Comparison of ENCODE assay signal across 26 mouse cellular contexts in the genomic region with DNA sequence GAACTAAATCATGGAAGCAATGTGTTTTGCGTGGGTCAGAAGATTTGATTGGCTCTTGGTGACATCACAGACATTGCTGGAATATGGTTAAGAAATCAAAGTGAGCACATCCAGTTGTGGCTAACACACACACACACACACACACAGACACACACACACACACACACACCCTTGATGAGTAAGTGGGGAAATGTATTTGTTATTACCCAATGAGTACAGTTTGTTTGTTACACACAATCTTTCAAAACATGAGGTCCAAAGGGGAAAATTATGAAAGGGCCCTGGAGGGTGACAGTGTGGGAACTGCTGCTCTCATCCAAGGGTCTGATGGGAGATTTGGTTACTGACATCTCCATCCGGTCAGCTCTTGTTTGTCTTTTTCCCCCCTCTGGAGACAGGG.
DNase-seq lines count a peak whose midpoint lies in the region; ATAC-seq and TF ChIP-seq lines count a peak whose summit lies in the region.
"Had no signal": no experiment of that assay in that cellular context is flagged by ENCODE, and none has a peak within 500 bp of the region (broad histone marks: within the 10 kb centered on the region; RNA-seq: fewer than 3 reads in every experiment).

No protein-coding gene starts in this region.

- TF ChIP-seq CTCF in lung, postnatal 0 days (IDR thresholded peaks at IDR 0.05): no peak

- H3K36me3 ChIP-seq in lung, postnatal 0 days (ENCODE audit: insufficient read depth, low read length): no peaks in the 10 kb centered on the region
- H3K36me3 ChIP-seq: embryonic facial prominence, embryonic 13.5 days; heart, embryonic 12.5 days; hindbrain, embryonic 10.5 days; intestine, embryonic 15.5 days; limb, embryonic 12.5 days; neural tube, embryonic 15.5 days had no signal

- no peak overlapping the region for H3K9ac ChIP-seq in lung, postnatal 0 days (replicated peaks; ENCODE audit: low read depth)
- H3K9ac ChIP-seq: embryonic facial prominence, embryonic 13.5 days; heart, embryonic 12.5 days; intestine, embryonic 15.5 days; limb, embryonic 12.5 days; lung, embryonic 14.5 days; neural tube, embryonic 15.5 days had no signal

- no peak overlapping the region for H3K4me3 ChIP-seq in lung, postnatal 0 days (ENCODE audit: low read depth, low read length)
- H3K4me3 ChIP-seq: embryonic facial prominence, embryonic 13.5 days; erythroblast, embryonic 14.5 days; heart, embryonic 12.5 days; hindbrain, embryonic 10.5 days; intestine, embryonic 15.5 days; layer of hippocampus, adult 2 months; limb, embryonic 12.5 days; neural tube, embryonic 15.5 days had no signal

- intact Hi-C loops in left cerebral cortex, postnatal 36 days (cut with DNase I): no loop called here

- TF ChIP-seq EP300 in lung, postnatal 0 days (IDR thresholded peaks at IDR 0.05): peak; percentile 95

- no peaks in the 10 kb centered on the region for H3K27me3 ChIP-seq in lung, postnatal 0 days (replicated peaks; ENCODE audit: insufficient read depth, low read length)
- H3K27me3 ChIP-seq: embryonic facial prominence, embryonic 13.5 days; heart, embryonic 12.5 days; intestine, embryonic 15.5 days; limb, embryonic 12.5 days; neural tube, embryonic 15.5 days had no signal

- no peaks in the 10 kb centered on the region for H3K9me3 ChIP-seq in lung, postnatal 0 days (ENCODE audit: low read length)

- peak overlapping the region; percentile 38; the same call in 1 of the 2 replicates for H3K27ac ChIP-seq in lung, postnatal 0 days (ENCODE audit: low read length)
- H3K27ac ChIP-seq: embryonic facial prominence, embryonic 13.5 days; hindbrain, embryonic 10.5 days; intestine, embryonic 15.5 days; layer of hippocampus, adult 2 months; limb, embryonic 12.5 days; neural tube, embryonic 15.5 days had no signal

- 68% methylated on average over 2 of the region's 2 CpGs for WGBS in lung, postnatal 0 days

- peak; percentile 71 for ATAC-seq in lung, postnatal 0 days
- ATAC-seq in megakaryocyte, adult 5-6 weeks (ENCODE audit: poor library complexity, severe bottlenecking): peak; percentile 45
- ATAC-seq: forebrain, embryonic 14.5 days; hindbrain, embryonic 16.5 days; intestine, embryonic 15.5 days had no signal

- no peak overlapping the region for H3K4me2 ChIP-seq in lung, postnatal 0 days (replicated peaks; ENCODE audit: low read depth, low read length)
- H3K4me2 ChIP-seq: embryonic facial prominence, embryonic 13.5 days; heart, embryonic 12.5 days; intestine, embryonic 15.5 days; limb, embryonic 12.5 days; lung, embryonic 14.5 days; neural tube, embryonic 15.5 days had no signal

- peak; percentile 18 for DNase-seq in adrenal gland, postnatal 10 days
- no peak for DNase-seq in adrenal gland, postnatal 25 days
- peak; percentile 33 for DNase-seq in 416B (ENCODE audit: low read depth)
- DNase-seq in lung, postnatal 0 days (ENCODE audit: low spot score): peak; percentile 86
- DNase-seq in gastrocnemius, postnatal 4 days (ENCODE audit: low spot score in 2 of 2): no peak
- DNase-seq in left cerebral cortex, postnatal 36 days (ENCODE audit: low spot score in 2 of 2): no peak
- DNase-seq: cerebellum, adult 11-12 months; cerebellum, postnatal 14 days; embryo, embryonic 11 days; heart, postnatal 10 days; kidney, adult 9 months; kidney, postnatal 14 days; lung, embryonic 14.5 days; thymus, adult 18-20 months; thymus, postnatal 36 days had no signal

- H3K4me1 ChIP-seq in lung, postnatal 0 days (ENCODE audit: insufficient read depth, low read depth, low read length): no peaks in the 10 kb centered on the region; the same call in 1 of the 2 replicates
- H3K4me1 ChIP-seq: embryonic facial prominence, embryonic 13.5 days; hindbrain, embryonic 10.5 days; intestine, embryonic 15.5 days; limb, embryonic 12.5 days; neural tube, embryonic 15.5 days had no signal

Comparison
In these comparisons a context has a peak if more than half of its experiments do, and no peak if none do; other contexts are left out.
1. DNase-seq: peak in adrenal gland, postnatal 10 days (single experiment), 416B (single experiment) and lung, postnatal 0 days (single experiment); none in adrenal gland, postnatal 25 days (single experiment), gastrocnemius, postnatal 4 days (0 of 2) and left cerebral cortex, postnatal 36 days (0 of 2).